Mouse (Mus musculus) Muller cell, postnatal 12 days (primary cell): ENCODE data around the gene Klhl26.
A peak's percentile ranks its signal among the peaks of the same experiment; 100 is the strongest.
"Not testable (repeated sequence)": the region's sequence is repeated elsewhere in the genome, so short reads cannot be mapped to it uniquely, and the experiment has no call there.

ENCODE experiments used
- DNase-seq: peaks from one replicate; pipeline ENCODE4 v3.0.0-alpha.2; 2015; ENCODE audit errors: inconsistent ontology term

Gene Klhl26

GRCm38 (mm10) chr8:70476333-70477268 is at the start of gene Klhl26:
TSS of gene Klhl26 (minus strand) at chr8:70476968.
- peak; percentile 99 for DNase-seq

DNA sequence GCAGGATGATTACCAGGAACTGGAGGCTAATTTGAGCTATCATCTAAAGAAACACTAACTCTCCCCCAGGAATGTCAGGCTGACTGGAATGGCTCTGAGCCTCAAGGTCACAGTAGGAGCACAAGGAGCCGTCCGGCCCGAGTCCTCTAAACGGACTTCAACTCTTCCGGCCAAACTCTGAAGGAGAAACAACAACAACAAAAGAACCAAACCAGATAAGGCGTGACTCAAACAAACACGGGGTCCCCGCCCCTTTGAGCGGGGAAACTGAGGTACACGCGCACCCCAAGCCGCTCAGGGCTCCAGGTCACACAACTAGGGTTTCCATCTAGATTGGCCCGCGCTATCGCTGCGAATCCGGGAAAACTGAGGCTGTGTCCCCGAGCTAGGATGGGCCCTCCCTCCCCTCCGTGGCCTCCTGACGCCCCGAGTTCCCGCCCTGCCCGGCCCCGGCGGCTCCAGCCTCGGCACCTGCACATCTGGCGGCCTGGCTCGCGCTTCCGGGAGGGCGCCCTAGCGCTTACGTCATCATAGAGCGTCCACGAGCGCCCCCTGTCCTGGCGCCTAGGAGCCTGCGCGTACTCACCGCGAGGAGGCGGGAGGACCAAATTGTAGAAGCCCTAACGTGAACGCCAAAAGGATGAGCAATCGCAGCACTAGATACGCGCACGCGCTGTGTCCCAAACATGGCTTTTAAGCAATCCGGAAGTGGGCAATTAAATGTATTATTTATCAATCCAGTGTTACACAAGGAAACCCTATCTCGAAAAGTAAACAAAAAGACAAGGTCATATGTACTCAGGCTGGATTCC is 46.0 kb upstream of the Klhl26 start:
- DNase-seq, result peak; percentile 97

DNA sequence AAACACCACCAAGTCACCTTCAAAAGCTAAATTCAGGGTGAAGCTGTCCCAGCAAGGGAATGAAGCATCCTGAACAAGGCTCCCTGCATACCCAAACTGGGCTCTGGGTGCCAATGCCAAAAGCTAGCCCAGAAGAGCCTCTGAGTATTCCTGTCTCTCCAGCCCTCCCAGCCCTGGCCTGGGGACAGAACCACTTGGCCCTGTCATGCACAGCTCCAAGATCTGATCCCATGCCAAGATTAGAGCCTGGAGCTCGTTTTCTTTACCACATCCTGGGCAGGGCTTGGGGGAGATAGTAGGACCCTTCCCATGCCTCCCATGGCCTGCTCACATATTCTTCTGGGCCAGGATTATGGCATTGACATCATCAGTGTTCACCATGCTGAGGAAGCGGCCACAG is 42.8 kb upstream of the Klhl26 start:
- DNase-seq, result no peak

GRCm38 (mm10) chr8:70519043-70519442 is 42.3 kb upstream of the Klhl26 start:
- DNase-seq, result no peak

DNA sequence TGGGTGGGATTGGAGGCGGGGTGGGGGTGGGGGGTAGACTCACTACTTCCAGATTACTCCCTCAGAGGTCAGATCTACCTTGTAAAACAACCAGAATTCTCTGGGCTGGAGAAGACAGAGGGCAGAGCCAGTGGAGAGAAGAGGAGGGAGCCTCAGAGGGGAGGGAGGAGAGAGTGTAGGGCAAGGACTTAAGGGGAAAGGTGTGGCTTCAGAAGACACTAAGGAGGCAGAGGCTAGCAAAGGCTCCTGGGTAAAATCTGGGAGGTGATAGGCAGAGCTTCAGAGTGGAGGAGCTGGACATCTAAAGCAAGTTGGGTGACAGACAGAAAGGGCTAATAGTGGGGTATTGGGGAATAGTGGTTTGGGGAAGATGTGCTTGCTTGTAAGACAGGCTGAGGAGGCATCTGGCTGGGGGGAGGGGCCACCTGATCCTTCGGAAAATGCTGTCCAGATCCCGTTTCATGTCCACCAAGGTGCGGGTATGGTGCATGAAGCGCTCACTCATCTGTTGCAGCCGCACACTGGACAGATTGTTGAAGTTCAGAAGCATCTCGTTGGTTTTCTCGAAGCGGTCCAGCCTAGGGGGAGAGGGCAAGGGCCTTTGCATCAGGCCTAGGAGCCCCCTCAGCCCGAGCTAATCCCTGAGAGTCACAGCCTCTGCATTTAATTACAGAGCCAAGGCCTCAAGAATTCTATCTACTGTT is 41.3 kb upstream of the Klhl26 start:
- DNase-seq, result no peak

DNA sequence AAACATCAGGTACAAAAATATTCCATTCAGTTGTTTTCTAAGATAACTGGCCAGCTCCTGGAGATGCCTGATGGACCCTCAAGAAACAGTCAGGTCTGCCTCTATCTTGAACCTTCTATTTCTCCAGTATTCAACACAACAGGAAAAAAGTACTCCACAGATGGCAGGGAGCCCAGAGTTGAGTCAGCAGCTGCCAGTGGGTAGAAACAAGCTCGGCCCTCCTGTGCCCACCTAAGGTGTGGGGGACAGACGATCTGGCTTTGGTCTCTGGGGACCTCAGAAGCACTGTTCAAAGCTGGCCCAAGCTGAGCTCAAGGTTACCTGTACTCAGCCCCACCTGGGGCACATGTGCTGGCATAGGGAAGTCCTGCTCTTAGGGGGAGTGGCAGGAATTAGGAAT is 36.7 kb upstream of the Klhl26 start:
- DNase-seq, result peak; percentile 56

DNA sequence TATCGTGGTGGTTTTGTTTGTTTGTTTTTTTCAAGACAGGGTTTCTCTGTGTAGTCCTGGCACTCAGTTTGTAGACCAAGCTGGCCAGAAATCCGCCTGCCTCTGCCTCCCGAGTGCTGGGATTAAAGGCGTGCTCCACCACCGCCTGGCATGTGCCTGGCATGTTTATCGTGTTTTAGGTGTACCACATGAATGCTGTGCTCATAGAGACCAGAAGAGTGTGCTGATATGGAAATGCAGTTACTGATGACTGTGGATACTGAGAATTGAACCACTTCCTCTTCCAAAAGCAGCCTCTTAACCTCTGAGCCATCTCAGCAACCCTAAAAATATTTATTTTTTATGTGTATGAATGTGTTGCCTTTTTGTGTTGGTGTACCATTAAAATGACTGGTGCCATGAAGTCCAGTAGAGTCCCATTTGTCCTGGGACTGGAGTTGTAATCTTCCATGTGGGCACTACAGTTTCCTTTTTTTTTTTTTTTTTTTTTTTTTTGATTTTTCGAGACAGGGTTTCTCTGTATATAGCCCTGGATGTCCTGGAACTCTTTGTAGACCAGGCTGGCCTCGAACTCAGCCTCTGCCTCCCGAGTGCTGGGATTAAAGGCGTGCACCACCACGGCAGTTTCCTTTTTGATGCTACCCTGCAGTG is 35.6 kb upstream of the Klhl26 start:
- no peak for DNase-seq

DNA sequence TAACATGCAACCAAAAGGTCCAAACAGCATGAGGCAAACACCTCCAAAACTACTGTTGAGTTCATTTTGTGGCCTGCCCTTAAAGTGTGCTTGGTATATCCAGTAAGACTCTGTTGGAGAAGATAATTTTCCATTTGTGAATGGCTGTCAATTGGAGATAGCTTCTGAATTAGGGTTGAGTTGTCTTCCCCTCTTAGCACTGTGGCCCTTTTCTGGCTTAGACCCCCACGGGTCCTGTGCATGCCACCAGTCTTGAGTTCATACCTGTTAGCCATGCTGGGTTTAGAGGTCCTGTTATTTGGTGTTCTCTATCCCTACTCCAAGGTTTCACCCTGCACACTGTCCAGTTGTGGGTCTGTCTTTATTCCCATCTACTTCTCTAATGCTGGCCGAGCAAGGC is 35.0 kb upstream of the Klhl26 start:
- no peak for DNase-seq

- not testable (repeated sequence) for DNase-seq
Measured at GRCm38 (mm10) chr8:70511174-70511573, 34.4 kb upstream of the Klhl26 start.

DNA sequence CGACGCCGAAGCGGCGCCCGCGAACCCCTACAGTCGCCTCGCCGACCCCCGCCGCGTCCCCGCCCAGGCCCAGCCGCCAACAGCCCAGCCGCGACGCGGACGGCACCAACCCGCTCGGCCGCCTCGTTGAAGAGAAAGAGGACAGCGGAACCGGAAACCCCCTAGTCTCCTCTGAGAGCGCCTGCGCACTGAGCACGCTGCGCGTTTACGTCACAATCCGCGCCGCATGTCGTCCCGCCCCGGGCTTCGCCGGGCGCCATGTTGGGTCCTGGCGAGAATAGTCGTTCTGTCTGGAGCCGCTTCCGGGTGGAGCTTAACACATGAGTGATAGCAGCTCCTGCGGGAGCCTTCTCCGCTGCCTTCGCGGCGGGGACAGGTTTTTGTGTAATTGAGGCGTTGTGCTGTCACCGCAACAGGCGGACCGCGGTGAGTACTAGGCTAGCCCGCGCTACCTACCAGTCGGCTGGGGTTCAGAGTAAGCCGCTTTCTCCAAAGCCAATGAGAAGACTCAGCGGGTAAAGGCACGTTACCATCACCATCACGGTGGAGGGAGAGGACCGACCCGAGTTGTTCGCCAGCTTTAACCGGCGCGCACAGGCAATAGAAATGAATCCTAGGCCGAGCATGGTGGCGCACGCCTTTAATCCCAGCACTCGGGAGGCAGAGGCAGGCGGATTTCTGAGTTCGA is 33.6 kb upstream of the Klhl26 start, which contains the start of gene Uba52:
Uba52 (minus strand) TSS at position 574 of the 688 bp plus-strand sequence.
- peak; percentile 97 for DNase-seq

DNA sequence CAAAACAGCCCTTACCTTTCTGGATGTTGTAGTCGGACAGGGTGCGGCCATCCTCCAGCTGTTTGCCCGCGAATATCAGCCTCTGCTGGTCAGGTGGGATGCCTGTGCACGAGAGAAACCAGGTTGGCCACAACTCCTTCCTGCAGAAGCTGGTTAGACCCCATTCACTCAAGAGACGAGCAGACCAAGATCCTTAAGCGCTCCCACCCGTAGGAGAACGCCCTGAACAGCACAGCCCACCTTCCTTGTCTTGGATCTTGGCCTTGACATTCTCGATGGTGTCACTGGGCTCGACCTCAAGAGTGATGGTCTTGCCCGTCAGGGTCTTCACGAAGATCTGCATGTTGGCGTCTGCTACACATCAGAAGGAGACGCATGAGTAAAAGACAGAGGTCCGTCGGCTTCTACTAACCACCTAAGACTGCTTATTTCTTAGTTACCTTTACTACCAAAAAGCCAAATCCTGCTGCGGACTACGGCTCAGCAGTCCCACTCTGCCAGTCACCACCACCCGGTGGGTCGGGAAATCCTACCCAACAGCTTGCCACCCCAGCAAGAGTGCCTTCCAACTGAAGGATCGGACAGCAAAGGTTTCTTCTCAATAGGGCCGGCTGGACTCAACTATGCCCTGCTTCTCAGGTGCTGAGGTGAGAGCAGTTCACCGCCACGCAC is 32.6 kb upstream of the Klhl26 start:
- DNase-seq, result no peak

GRCm38 (mm10) chr8:70507027-70507393 is 30.2 kb upstream of the Klhl26 start:
- no peak for DNase-seq

GRCm38 (mm10) chr8:70506328-70507026 is 29.7 kb upstream of the Klhl26 start, which contains the start of gene Rex1bd:
TSS of gene Rex1bd (minus strand) at chr8:70506752.
- peak; percentile 99 for DNase-seq

DNA sequence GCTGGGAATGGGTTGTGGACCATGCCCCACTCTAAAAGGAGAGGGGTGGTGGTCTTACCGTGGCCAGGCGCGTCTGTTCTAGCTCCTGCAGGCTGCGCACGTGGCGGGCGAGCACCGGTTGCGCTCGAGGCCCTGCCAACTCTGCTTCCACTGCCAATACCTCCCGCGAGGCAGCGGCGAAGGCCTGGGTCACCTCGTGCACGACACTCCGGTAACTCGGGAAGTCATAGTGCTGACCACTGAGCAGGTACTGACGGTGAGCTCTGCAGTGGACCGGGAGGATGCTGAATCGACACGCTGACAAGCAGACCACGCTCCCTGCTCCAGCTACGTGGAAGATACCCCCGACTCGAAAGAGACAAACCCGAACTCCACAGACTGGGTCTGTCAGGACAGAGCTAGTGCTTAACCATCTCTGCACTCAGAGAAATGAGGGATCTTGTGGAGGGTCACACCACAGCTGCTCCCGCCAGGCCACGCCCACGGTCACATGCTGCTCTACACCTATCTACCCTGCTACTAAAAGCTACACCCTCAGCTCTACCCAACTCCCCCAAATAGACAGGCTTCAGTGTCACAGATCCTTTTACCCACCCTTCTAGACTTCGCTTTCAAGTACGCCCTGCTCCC is 29.0 kb upstream of the Klhl26 start:
- no peak for DNase-seq

DNA sequence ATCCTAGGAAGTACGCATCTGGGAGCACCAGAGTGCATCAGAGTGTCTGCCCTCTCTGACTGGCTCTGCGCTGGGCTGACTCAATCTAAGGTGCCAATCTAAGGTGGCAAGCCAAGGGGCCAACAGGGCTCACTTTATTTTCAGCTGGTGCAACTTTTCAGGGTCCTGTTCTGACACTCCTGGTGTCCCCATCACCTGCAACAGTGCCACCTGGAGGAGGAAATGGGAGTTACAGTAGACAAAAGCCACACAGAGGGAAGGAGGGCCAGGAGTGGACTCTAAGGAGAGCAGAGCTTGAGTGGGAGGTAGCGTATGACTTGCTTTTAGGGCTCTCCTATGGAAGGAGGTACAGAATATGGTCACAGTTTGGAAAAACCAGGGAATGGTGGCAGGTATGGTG is 28.1 kb upstream of the Klhl26 start:
- peak; percentile 79 for DNase-seq

DNA sequence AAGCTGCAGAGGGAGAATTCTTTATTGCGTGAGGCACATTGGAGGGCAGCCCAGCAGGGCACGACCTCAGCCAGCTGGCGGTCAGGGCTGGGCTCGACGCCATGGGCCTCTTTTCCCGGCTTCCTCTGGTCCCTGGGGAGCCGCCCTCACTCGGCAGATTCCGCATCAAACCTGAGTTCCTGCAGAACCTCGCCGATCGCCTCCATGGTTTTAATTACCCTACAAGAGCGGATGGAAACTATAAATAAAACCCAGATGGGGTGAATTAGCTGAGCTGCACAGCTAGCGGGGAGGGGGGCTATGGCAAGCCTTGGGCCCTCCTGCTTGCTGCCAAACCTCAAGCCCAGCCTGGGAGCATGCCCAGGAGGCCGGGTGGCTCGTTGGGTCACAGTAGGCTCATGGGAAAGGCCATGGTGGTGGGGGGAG is 27.5 kb upstream of the Klhl26 start:
- DNase-seq, result peak; percentile 94

GRCm38 (mm10) chr8:70503062-70503750 is 26.4 kb upstream of the Klhl26 start:
- DNase-seq, result peak; percentile 79

DNA sequence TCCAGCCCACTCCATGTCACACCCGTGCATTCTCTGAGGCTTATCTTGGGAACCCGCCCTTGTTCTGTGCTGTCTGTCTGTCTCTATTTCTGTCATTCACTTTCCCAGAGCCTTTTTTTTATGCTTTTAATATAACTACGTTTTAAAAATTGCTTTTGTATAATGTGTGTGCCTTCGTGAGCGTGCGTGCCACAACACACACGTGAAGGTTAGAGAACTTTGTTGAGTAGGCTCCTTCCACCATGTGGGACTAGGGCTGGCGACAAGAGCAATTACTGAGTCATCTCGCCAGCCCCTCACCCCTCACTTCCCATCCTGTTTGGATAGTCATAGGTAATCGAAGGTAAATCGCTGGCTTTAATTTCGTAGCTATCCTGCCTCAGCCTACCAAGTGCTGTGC is 25.8 kb upstream of the Klhl26 start:
- no peak for DNase-seq
